Mouse (Mus musculus): ENCODE data around the gene Glra4. TPM values are rescaled to one million over a fixed set of nuclear protein-coding genes. Genes with fewer than 3 reads are reported as not detected.

The Glra4 gene
- polyA plus RNA-seq (2012; rRNA removed) = 0.08 and 0.19 TPM in 2 replicates

GRCm38 (mm10) chrX:136780041-136780440 is at the start of gene Glra4:
Gene Glra4 (minus strand): TSS chrX:136780141.
- TF ChIP-seq CTCF (IDR thresholded peaks at IDR 0.05; ENCODE audit: extremely low read depth, insufficient read depth, low read length) (no peak), POLR2A (IDR thresholded peaks at IDR 0.05; ENCODE audit: extremely low read depth, insufficient read depth, low read length) (no peak)
- no peak within 1 kb of the TSS for H3K27ac ChIP-seq (ENCODE audit: insufficient read depth, low read length)

GRCm38 (mm10) chrX:136828610-136829009 is 48.7 kb upstream of the Glra4 start:
- Histone ChIP-seq H3K27ac (ENCODE audit: insufficient read depth, low read length) (no peak overlapping the region), H3K4me3 (ENCODE audit: insufficient read depth, low read length) (no peak overlapping the region), H3K4me1 (ENCODE audit: control insufficient read depth, insufficient read depth, low read length) (peaks cover 2% of the 10 kb centered on the region; the same call in 1 of the 2 replicates)
- TF ChIP-seq POLR2A (IDR thresholded peaks at IDR 0.05; ENCODE audit: extremely low read depth, insufficient read depth, low read length) (no peak), CTCF (IDR thresholded peaks at IDR 0.05; ENCODE audit: extremely low read depth, insufficient read depth, low read length) (no peak)

More at GRCm38 (mm10) chrX:136780041-136780440, at the start of gene Glra4:
- H3K4me1 ChIP-seq (ENCODE audit: control insufficient read depth, insufficient read depth, low read length) = no peaks in the 10 kb centered on the region
- H3K4me3 ChIP-seq (ENCODE audit: insufficient read depth, low read length) = no peak within 1 kb of the TSS

GRCm38 (mm10) chrX:136825016-136825415 is 45.1 kb upstream of the Glra4 start:
- Histone ChIP-seq H3K4me3 (ENCODE audit: insufficient read depth, low read length) (no peak overlapping the region; the same call in 1 of the 2 replicates), H3K27ac (ENCODE audit: insufficient read depth, low read length) (no peak overlapping the region), H3K4me1 (ENCODE audit: control insufficient read depth, insufficient read depth, low read length) (peaks cover 2% of the 10 kb centered on the region; the same call in 1 of the 2 replicates)
- TF ChIP-seq CTCF (IDR thresholded peaks at IDR 0.05; ENCODE audit: extremely low read depth, insufficient read depth, low read length) (no peak), POLR2A (IDR thresholded peaks at IDR 0.05; ENCODE audit: extremely low read depth, insufficient read depth, low read length) (no peak)

GRCm38 (mm10) chrX:136822371-136822770 is 42.4 kb upstream of the Glra4 start, which contains the start of gene Plp1:
Gene Plp1 (plus strand): TSS chrX:136822671.
- Histone ChIP-seq H3K4me3 (ENCODE audit: insufficient read depth, low read length) (peak within 1 kb of the TSS; percentile 29), H3K4me1 (ENCODE audit: control insufficient read depth, insufficient read depth, low read length) (peaks cover 2% of the 10 kb centered on the region; the same call in 1 of the 2 replicates), H3K27ac (ENCODE audit: insufficient read depth, low read length) (no peak within 1 kb of the TSS)
- TF ChIP-seq POLR2A (IDR thresholded peaks at IDR 0.05; ENCODE audit: extremely low read depth, insufficient read depth, low read length) = no peak
- no peak for TF ChIP-seq CTCF (IDR thresholded peaks at IDR 0.05; ENCODE audit: extremely low read depth, insufficient read depth, low read length)

- no peak for TF ChIP-seq POLR2A (IDR thresholded peaks at IDR 0.05; ENCODE audit: extremely low read depth, insufficient read depth, low read length)
- peak; percentile 83 for TF ChIP-seq CTCF (IDR thresholded peaks at IDR 0.05; ENCODE audit: extremely low read depth, insufficient read depth, low read length)
- Histone ChIP-seq H3K27ac (ENCODE audit: insufficient read depth, low read length) (0 out of 2 replicates have a peak overlapping the region, but pooled peaks have one; percentile 13), H3K4me3 (ENCODE audit: insufficient read depth, low read length) (no peak overlapping the region), H3K4me1 (ENCODE audit: control insufficient read depth, insufficient read depth, low read length) (peaks cover under 1% of the 10 kb centered on the region; the same call in 1 of the 2 replicates)
Observed at GRCm38 (mm10) chrX:136820250-136820649, 40.3 kb upstream of the Glra4 start.

GRCm38 (mm10) chrX:136819752-136820151 is 39.8 kb upstream of the Glra4 start:
- Histone ChIP-seq H3K27ac (ENCODE audit: insufficient read depth, low read length) (0 out of 2 replicates have a peak overlapping the region, but pooled peaks have one; percentile 13), H3K4me1 (ENCODE audit: control insufficient read depth, insufficient read depth, low read length) (no peaks in the 10 kb centered on the region)
- TF ChIP-seq POLR2A (IDR thresholded peaks at IDR 0.05; ENCODE audit: extremely low read depth, insufficient read depth, low read length) = no peak
- TF ChIP-seq CTCF (IDR thresholded peaks at IDR 0.05; ENCODE audit: extremely low read depth, insufficient read depth, low read length) = no peak

GRCm38 (mm10) chrX:136797223-136797622 is 17.3 kb upstream of the Glra4 start:
- Histone ChIP-seq H3K4me3 (ENCODE audit: insufficient read depth, low read length) (no peak overlapping the region), H3K27ac (ENCODE audit: insufficient read depth, low read length) (no peak overlapping the region), H3K4me1 (ENCODE audit: control insufficient read depth, insufficient read depth, low read length) (no peaks in the 10 kb centered on the region)
- TF ChIP-seq POLR2A (IDR thresholded peaks at IDR 0.05; ENCODE audit: extremely low read depth, insufficient read depth, low read length) (no peak), CTCF (IDR thresholded peaks at IDR 0.05; ENCODE audit: extremely low read depth, insufficient read depth, low read length) (no peak)

More at GRCm38 (mm10) chrX:136819752-136820151, 39.8 kb upstream of the Glra4 start:
- H3K4me3 ChIP-seq (ENCODE audit: insufficient read depth, low read length) = no peak overlapping the region

- Histone ChIP-seq H3K27ac (ENCODE audit: insufficient read depth, low read length) (no peak overlapping the region), H3K4me1 (ENCODE audit: control insufficient read depth, insufficient read depth, low read length) (no peaks in the 10 kb centered on the region), H3K4me3 (ENCODE audit: insufficient read depth, low read length) (no peak overlapping the region)
- TF ChIP-seq CTCF (IDR thresholded peaks at IDR 0.05; ENCODE audit: extremely low read depth, insufficient read depth, low read length) (no peak), POLR2A (IDR thresholded peaks at IDR 0.05; ENCODE audit: extremely low read depth, insufficient read depth, low read length) (no peak)
Observed at GRCm38 (mm10) chrX:136789446-136789845, 9.5 kb upstream of the Glra4 start.

- Histone ChIP-seq H3K4me1 (ENCODE audit: control insufficient read depth, insufficient read depth, low read length) (no peaks in the 10 kb centered on the region), H3K4me3 (ENCODE audit: insufficient read depth, low read length) (no peak overlapping the region), H3K27ac (ENCODE audit: insufficient read depth, low read length) (no peak overlapping the region)
- no peak for TF ChIP-seq CTCF (IDR thresholded peaks at IDR 0.05; ENCODE audit: extremely low read depth, insufficient read depth, low read length)
- no peak for TF ChIP-seq POLR2A (IDR thresholded peaks at IDR 0.05; ENCODE audit: extremely low read depth, insufficient read depth, low read length)
Observed at GRCm38 (mm10) chrX:136779262-136779661, 679 bp downstream of the Glra4 start.

GRCm38 (mm10) chrX:136778046-136778445 is 1.9 kb downstream of the Glra4 start:
- Histone ChIP-seq H3K4me3 (ENCODE audit: insufficient read depth, low read length) (no peak overlapping the region), H3K4me1 (ENCODE audit: control insufficient read depth, insufficient read depth, low read length) (no peaks in the 10 kb centered on the region), H3K27ac (ENCODE audit: insufficient read depth, low read length) (no peak overlapping the region)
- TF ChIP-seq POLR2A (IDR thresholded peaks at IDR 0.05; ENCODE audit: extremely low read depth, insufficient read depth, low read length) = no peak
